Comparison of ENCODE assay signal across 19 mouse cellular contexts in the genomic region with DNA sequence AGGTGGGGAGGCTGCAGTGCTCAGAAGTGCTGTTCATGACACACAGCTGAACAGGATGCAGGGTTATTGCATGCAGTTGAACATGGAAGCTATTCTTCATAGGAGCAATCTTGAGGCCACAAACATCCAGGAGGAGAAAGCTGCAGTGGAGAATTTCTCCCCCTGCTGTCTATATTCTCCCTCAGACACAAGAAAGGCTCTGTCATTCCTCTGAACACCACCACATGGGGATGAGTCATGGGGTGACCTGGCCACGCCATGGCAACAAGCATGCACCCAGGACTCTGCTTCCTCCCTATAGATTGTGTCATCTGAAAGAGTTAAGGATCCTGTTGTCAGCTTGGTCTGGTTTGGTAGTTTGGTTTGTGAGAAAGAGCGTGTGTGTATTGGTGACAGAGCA.
DNase-seq lines count a peak whose midpoint lies in the region; ATAC-seq and TF ChIP-seq lines count a peak whose summit lies in the region.
"Had no signal": no experiment of that assay in that cellular context is flagged by ENCODE, and none has a peak within 500 bp of the region (broad histone marks: within the 10 kb centered on the region; RNA-seq: fewer than 3 reads in every experiment).

No protein-coding gene starts in this region.

- no peaks in the 10 kb centered on the region for H3K27me3 ChIP-seq in heart, postnatal 0 days (ENCODE audit: control insufficient read depth, insufficient read depth, low read length)
- H3K27me3 ChIP-seq in kidney, embryonic 15.5 days, result no peaks in the 10 kb centered on the region
- H3K27me3 ChIP-seq: liver, embryonic 12.5 days; neural tube, embryonic 13.5 days had no signal

- TF ChIP-seq CTCF in heart, postnatal 0 days (IDR thresholded peaks at IDR 0.05; ENCODE audit: low read depth), result no peak

- no peak overlapping the region for H3K4me2 ChIP-seq in heart, postnatal 0 days (ENCODE audit: low read depth, low read length)
- no peak overlapping the region for H3K4me2 ChIP-seq in kidney, embryonic 15.5 days
- H3K4me2 ChIP-seq: liver, embryonic 12.5 days; lung, embryonic 14.5 days; midbrain, embryonic 11.5 days; neural tube, embryonic 13.5 days had no signal

- H3K4me3 ChIP-seq in heart, postnatal 0 days (ENCODE audit: low read depth, low read length), result no peak overlapping the region
- no peak overlapping the region for H3K4me3 ChIP-seq in macrophage (ENCODE audit: inconsistent target)
- no peak overlapping the region for H3K4me3 ChIP-seq in kidney, embryonic 15.5 days (replicated peaks)
- H3K4me3 ChIP-seq: embryonic facial prominence, embryonic 10.5 days; hindbrain, embryonic 10.5 days; limb, embryonic 10.5 days; liver, embryonic 12.5 days; neural tube, embryonic 13.5 days had no signal

- H3K27ac ChIP-seq in heart, postnatal 0 days (ENCODE audit: low read depth), result no peak overlapping the region
- peak overlapping the region; percentile 45 for H3K27ac ChIP-seq in macrophage
- no peak overlapping the region for H3K27ac ChIP-seq in kidney, embryonic 15.5 days
- H3K27ac ChIP-seq: embryonic facial prominence, embryonic 10.5 days; hindbrain, embryonic 10.5 days; limb, embryonic 10.5 days; liver, embryonic 12.5 days; neural tube, embryonic 13.5 days had no signal

- peaks cover 86% of the 10 kb centered on the region for H3K79me2 ChIP-seq in macrophage (ENCODE audit: inconsistent target)

- 60% methylated on average over 2 of the region's 2 CpGs for WGBS in heart, postnatal 0 days
- WGBS in macrophage (ENCODE audit: missing documents), result 58% methylated on average over 2 of the region's 2 CpGs
- 78% methylated on average over 2 of the region's 2 CpGs for WGBS in kidney, embryonic 15.5 days

- no peaks in the 10 kb centered on the region for H3K9me3 ChIP-seq in heart, postnatal 0 days (replicated peaks; ENCODE audit: control insufficient read depth, low read length)
- no peaks in the 10 kb centered on the region for H3K9me3 ChIP-seq in kidney, embryonic 15.5 days (replicated peaks)
- H3K9me3 ChIP-seq: embryonic facial prominence, embryonic 10.5 days; G1E; hindbrain, embryonic 10.5 days; limb, embryonic 10.5 days; liver, embryonic 12.5 days; neural tube, embryonic 13.5 days had no signal

- no peak for ATAC-seq in heart, postnatal 0 days (ENCODE audit: insufficient read depth, low read depth)
- no peak for ATAC-seq in cerebellum, adult (ENCODE audit: insufficient number of reproducible peaks, low FRiP score, low TSS enrichment)
- no peak for ATAC-seq in kidney, embryonic 15.5 days (replicated peaks; ENCODE audit: low FRiP score)
- ATAC-seq: forebrain, postnatal 0 days; inflammation-experienced regulatory T-cells, adult 6 months; liver, embryonic 12.5 days had no signal

- no peaks in the 10 kb centered on the region for H3K36me3 ChIP-seq in heart, postnatal 0 days (replicated peaks; ENCODE audit: control insufficient read depth, insufficient read depth, low read length)
- H3K36me3 ChIP-seq in macrophage (ENCODE audit: inconsistent target), result no peaks in the 10 kb centered on the region; the same call in 1 of the 2 replicates
- H3K36me3 ChIP-seq in kidney, embryonic 15.5 days, result no peaks in the 10 kb centered on the region
- H3K36me3 ChIP-seq: G1E; limb, embryonic 10.5 days; liver, embryonic 12.5 days had no signal

- TF ChIP-seq EP300 in heart, postnatal 0 days (IDR thresholded peaks at IDR 0.05; ENCODE audit: low read depth), result no peak

- DNase-seq in heart, postnatal 0 days (ENCODE audit: low spot score), result peak; percentile 11
- no peak for DNase-seq in heart, postnatal 4 days
- DNase-seq in 3T3-L1 (ENCODE audit: low read depth, low spot score) (peak; percentile 89), NIH3T3 (ENCODE audit: low read depth) (peak; percentile 78)
- DNase-seq: cerebellum, postnatal 14 days; forebrain, postnatal 0 days; lung, embryonic 14.5 days; thymus, postnatal 25 days had no signal

- H3K4me1 ChIP-seq in heart, postnatal 0 days (ENCODE audit: control insufficient read depth, insufficient read depth), result 0 out of 2 replicates have a peak, but pooled peaks cover under 1% of the 10 kb centered on the region
- peaks cover 33% of the 10 kb centered on the region for H3K4me1 ChIP-seq in kidney, embryonic 15.5 days

- H3K9ac ChIP-seq in heart, postnatal 0 days (replicated peaks; ENCODE audit: low read depth, low read length), result no peak overlapping the region
- no peak overlapping the region for H3K9ac ChIP-seq in kidney, embryonic 15.5 days
- H3K9ac ChIP-seq: forebrain, postnatal 0 days; liver, embryonic 12.5 days; lung, embryonic 14.5 days; neural tube, embryonic 13.5 days had no signal
